Mouse (Mus musculus) gastrocnemius, adult 2 months (tissue): Measurements from ENCODE around the gene Mtnr1b. TPM values are rescaled to one million over a fixed set of nuclear protein-coding genes. Genes with fewer than 3 reads are reported as not detected.

ENCODE experiments used
- DNase-seq: peaks from one replicate; pipeline ENCODE4 v3.0.0; 2022
- H3K27ac ChIP-seq: fragments of 200-600 bp; 2 replicates; pipeline ENCODE4 v1.8.1; 2022; ENCODE audit warnings: mild to moderate bottlenecking
- H3K4me3 ChIP-seq: fragments of 200-600 bp; 2 replicates; pipeline ENCODE4 v1.8.1; 2022; ENCODE audit warnings: mild to moderate bottlenecking, moderate library complexity
- CTCF ChIP-seq: fragments of 200-600 bp; IDR thresholded peaks from 2 replicates; pipeline ENCODE4 v1.8.1; 2022; ENCODE audit warnings: antibody characterized with exemption, mild to moderate bottlenecking, moderate library complexity
- intact Hi-C: fragments of 180-260 bp; cut with DNase I; formaldehyde crosslinking; loops from one replicate; pipeline ENCODE4 v1.15.1; 2025
- long read RNA-seq, 2 experiments: library from polyadenylated mRNA; stranded (forward); transcript quantifications; one replicate each; pipeline ENCODE4 v2.0.0; 2021
- total RNA-seq, 2 experiments: library from RNA; stranded (reverse); gene quantifications; 2 replicates each; pipeline ENCODE4 v1.2.3; 2021

The Mtnr1b gene
- not detected for total RNA-seq
- long read RNA-seq, experiment 1, result 0 reads
- long read RNA-seq, experiment 2, result 0 reads

DNA sequence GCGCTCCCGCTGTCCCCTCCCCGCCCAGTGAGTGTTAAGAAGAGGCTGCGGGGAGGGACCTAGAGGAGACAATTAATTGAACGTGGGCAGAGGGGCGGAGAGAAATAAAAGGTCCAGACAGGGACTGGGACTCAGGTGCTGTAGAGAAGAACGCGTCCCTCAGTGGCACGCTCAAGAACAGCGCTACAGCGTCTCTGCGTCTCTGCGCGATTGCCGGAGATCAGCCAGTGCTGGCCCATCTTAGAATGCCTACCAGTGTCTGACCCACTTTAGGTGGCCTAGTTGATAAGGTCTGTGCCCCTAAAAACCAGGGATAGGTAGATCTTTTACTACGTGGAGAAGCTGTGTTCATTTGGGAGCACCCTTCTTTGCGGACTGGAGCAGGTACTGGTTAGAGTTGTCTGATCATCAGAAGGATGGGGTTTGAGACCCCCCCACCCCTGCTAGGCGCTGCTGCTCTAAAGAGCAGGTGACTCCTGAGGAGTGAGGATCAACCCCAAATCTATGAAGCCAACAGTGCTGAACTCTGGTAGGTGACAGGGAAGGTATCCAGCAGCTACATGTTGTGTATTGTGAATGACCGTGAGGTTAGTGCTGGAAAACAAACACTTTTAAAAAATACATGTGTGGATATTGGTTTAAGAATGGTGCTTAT, at the start of gene Mtnr1b:
Gene Mtnr1b (minus strand): TSS at position 51 of the 655 bp plus-strand sequence.
- intact Hi-C loops, result no loop called here
- no peak for TF ChIP-seq CTCF
- H3K4me3 ChIP-seq, result no peak within 1 kb of the TSS
- no peak for DNase-seq
- no peak within 1 kb of the TSS for H3K27ac ChIP-seq

- no peak for TF ChIP-seq CTCF
- no peak for DNase-seq
- H3K27ac ChIP-seq, result no peak overlapping the region
- intact Hi-C loops, result no loop called here
- H3K4me3 ChIP-seq, result no peak overlapping the region
Measured at GRCm38 (mm10) chr9:15920271-15920670, 45.9 kb upstream of the Mtnr1b start.

DNA sequence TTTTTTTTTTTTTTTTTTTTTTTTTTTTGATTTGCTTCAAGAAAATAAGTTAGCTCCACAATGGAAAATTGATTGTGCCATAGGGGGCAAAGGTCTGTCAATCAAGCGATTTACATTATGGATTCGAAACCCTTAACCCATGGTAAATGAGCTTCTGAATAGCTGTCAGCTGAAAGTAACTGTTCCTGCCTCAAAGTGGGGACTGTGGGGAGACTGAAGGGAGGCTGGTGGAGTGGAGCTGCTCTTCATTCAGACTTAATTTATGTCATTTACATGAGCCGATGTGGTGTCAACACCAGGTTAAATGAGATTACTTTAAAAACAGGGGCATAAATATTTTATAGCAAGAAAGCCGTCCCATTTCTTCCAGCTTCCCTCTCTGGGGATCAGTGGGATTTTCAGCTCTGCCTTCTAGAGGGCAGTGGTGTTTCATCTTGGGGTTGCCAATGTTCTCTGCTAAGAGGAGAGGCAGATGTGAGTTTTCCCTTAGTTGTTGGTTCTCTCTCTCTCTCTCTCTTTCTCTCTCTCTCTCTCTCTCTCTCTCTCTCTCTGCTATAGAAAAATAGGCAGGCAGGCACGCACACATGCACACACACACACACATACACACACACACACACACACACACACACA, 45.1 kb upstream of the Mtnr1b start:
- TF ChIP-seq CTCF, result peak; percentile 49
- intact Hi-C loops, result no loop called here
- DNase-seq, result no peak
- Histone ChIP-seq H3K27ac (no peak overlapping the region), H3K4me3 (no peak overlapping the region)

DNA sequence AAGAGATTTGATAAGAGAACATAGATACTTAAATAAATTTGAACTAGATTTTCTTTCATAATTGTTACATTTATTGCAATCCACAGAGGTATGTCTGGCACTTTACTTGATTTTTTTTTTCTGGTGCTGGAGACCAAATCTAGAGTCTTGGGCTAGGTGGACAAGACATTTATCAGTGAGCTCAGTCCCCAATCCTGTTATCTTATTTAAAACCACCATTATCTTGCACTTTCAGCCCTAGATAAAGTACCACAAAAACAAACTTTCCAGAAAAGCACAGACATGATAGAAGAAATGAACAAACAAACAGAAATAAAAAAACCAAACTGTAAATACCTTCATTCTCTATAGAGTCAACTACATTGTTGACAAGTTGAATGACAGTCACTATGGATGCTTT, 42.2 kb upstream of the Mtnr1b start:
- intact Hi-C loops, result no loop called here
- no peak overlapping the region for H3K27ac ChIP-seq
- TF ChIP-seq CTCF, result no peak
- no peak for DNase-seq
- H3K4me3 ChIP-seq, result no peak overlapping the region

DNA sequence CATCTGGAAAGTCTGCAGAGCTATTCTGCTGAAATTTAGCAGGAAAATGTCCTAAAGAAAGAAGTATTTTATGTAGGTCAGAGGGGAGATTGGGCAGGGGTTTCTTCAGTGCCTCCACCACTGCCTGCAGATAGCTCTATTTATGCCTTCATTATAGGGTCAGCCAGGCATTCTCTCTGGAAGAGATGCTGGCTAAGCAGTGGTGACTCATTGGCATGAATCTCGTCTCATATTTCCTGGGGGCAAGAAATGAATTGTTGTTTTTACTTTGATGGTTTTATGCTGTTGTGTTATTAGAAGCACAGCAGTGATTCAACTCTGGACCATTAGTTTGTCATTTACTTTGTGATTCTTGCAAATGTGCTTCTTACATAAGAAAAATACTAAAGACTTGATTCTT, 38.4 kb upstream of the Mtnr1b start:
- H3K4me3 ChIP-seq, result no peak overlapping the region
- no peak for TF ChIP-seq CTCF
- intact Hi-C loops, result no loop called here
- H3K27ac ChIP-seq, result no peak overlapping the region
- DNase-seq, result no peak

- Histone ChIP-seq H3K27ac (no peak overlapping the region), H3K4me3 (no peak overlapping the region)
- intact Hi-C loops, result no loop called here
- no peak for TF ChIP-seq CTCF
- no peak for DNase-seq
Measured at GRCm38 (mm10) chr9:15909397-15910113, 35.2 kb upstream of the Mtnr1b start.

DNA sequence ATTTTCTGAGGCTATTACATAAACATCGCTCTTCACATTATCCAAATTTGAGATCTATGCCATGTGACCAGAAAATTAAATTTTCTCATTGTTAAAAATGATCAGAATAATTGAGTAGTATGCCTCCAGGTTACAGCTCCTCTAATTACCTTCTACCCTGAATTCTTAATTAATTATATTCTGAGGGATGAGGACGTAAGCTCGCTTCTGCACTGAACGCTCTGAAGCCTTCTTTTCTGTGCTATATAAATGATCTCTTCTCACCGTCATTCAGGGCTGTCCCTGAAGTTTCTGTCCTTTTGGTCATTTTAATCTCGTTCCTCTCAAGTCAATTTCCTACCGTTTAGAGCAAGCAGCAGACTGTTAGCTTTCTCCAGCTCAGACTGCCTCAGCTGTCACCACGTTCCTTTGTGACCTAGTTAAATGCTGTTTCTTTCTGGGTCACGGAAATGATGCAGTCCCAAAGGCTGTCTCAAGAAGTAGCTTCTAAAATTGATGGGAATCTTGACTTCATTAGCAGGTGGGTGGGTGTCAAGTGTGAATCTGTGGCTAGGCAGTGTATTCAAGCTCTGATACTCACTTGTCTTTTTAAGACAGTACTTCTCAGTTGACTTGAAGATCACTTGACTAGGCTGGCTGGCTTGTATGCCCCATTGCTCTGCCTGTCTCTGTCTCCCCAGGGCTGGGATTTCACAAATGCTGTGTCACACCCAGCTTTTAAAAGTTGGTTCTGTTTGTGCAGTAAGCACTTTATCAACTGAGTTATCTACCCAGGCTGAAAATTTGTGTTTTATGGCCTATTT, 29.8 kb upstream of the Mtnr1b start:
- intact Hi-C loops, result no loop called here
- DNase-seq, result no peak
- Histone ChIP-seq H3K4me3 (no peak overlapping the region), H3K27ac (no peak overlapping the region)
- no peak for TF ChIP-seq CTCF

DNA sequence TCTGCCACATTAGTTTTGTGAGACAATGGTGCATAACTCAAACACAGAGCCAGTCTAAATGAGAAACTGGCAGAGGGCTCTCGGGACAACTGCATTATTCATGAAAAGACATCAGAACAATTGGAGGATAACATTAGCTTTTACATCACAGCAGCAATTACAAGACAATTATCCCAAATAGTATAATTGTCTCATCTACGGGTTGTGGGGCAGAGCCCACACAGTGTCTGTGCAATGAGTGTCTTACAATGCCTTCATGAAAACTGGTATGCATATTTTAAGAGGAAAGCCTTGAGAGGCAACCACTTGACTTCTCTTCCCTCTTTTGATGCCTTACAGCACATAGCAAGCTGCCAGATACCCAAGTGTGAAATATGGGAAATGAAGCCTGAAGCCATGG, 23.8 kb upstream of the Mtnr1b start:
- DNase-seq, result no peak
- no peak overlapping the region for H3K27ac ChIP-seq
- intact Hi-C loops, result no loop called here
- TF ChIP-seq CTCF, result no peak
- no peak overlapping the region for H3K4me3 ChIP-seq

DNA sequence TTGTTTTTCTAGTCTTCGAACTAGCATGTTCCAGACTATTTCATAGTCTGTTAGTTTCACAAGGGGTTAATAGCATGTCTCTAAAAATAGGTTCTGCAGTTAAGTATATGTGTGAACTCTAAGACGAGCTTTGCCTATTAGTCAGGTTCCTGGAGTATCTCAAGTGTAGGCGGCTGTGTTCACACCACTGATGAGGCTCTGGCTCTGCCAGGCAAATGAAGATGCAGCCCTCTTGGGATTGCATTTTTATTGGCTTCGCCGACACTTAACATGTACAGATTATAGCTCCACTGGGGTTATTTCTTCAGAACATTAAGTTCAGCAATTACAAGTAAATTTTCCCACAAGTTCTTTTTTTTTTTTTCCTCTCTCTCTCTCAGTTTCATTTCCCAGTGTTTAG, 12.4 kb upstream of the Mtnr1b start:
- TF ChIP-seq CTCF, result no peak
- intact Hi-C loops, result loop anchor here (10.0 kb wide), 1 partner anchor 392 kb away; the partner anchor contains the start of gene Smco4
- DNase-seq, result no peak
- H3K27ac ChIP-seq, result no peak overlapping the region
- H3K4me3 ChIP-seq, result no peak overlapping the region

DNA sequence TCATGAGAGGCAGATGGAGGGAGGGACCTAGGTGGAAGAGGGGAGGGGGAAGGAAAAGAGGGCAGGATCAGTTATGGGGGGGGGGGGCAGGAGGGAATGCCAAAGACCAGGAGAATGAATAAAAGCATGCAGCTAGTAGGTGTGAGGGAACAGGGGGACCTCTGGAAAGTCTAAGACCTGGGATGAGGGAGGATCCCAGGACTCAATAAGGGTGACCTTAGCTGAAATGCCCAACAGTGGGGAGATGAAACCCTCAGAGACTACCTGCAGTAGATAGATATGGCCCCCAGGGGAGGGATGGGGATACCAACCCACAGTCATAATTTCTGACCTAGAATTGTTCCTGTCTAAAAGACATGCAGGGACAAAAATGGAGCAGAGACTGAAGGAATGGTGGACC, 6.4 kb upstream of the Mtnr1b start:
- DNase-seq, result no peak
- Histone ChIP-seq H3K27ac (no peak overlapping the region), H3K4me3 (no peak overlapping the region)
- no peak for TF ChIP-seq CTCF
- intact Hi-C loops, result loop anchor here (5.0 to 10.0 kb wide), 2 partner anchors 193 to 386 kb away; partner anchors contain the start of gene Smco4

DNA sequence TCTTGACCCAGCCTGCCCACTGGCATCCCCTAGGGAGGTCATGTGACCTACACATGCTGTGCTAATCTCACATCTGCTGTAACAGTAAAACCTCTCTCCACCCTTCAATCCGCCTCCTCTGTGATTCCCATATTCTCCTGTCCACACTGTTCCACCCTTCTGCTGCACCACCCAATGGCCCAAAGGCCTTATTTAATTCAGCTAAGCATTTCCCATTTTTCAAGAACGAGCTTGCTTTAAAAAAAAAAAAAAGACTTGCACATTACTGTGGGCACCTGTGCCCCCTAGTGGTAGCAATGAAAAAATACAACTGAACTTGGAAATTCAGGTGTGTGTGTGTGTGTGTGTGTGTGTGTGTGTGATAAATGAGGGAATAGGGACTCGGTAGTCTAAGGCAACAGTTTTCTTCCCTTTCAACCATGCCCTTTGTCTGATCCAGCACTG, 5.8 kb upstream of the Mtnr1b start:
- no peak overlapping the region for H3K27ac ChIP-seq
- no peak for DNase-seq
- TF ChIP-seq CTCF, result peak; percentile 61
- intact Hi-C loops, result loop anchor here (5.0 to 10.0 kb wide), 2 partner anchors 193 to 385 kb away; partner anchors contain the start of gene Smco4
- no peak overlapping the region for H3K4me3 ChIP-seq

- TF ChIP-seq CTCF, result no peak
- Histone ChIP-seq H3K27ac (no peak overlapping the region), H3K4me3 (no peak overlapping the region)
- intact Hi-C loops, result no loop called here
- no peak for DNase-seq
Measured at GRCm38 (mm10) chr9:15870013-15870412, 4.3 kb downstream of the Mtnr1b start.
